Mouse (Mus musculus) forebrain, embryonic 12.5 days (tissue): ENCODE results near the gene Plod1. TPM values are rescaled to one million over a fixed set of nuclear protein-coding genes. Genes with fewer than 3 reads are reported as not detected.

Source experiments
- ATAC-seq: fragments of 200-750 bp; cut with Nextera tagmentation; 2 replicates; pipeline ENCODE4 v1.8.0; 2017; ENCODE audit warnings: moderate TSS enrichment; ENCODE audit not compliant: low FRiP score
- H3K27ac ChIP-seq: fragments of 300-500 bp; sonication (generic); 2 replicates; pipeline ENCODE4 v1.5.1; 2016; ENCODE audit warnings: mild to moderate bottlenecking
- H3K27me3 ChIP-seq: fragments of 300-500 bp; sonication (generic); 2 replicates; pipeline ENCODE4 v1.6.1; 2016; ENCODE audit warnings: mild to moderate bottlenecking
- H3K36me3 ChIP-seq: fragments of 300-500 bp; sonication (generic); replicated peaks from 2 replicates; pipeline ENCODE4 v1.6.1; 2016; ENCODE audit warnings: mild to moderate bottlenecking
- H3K4me1 ChIP-seq: fragments of 300-500 bp; sonication (generic); 2 replicates; pipeline ENCODE4 v1.6.1; 2016
- H3K4me2 ChIP-seq: fragments of 300-500 bp; sonication (generic); 2 replicates; pipeline ENCODE4 v1.6.1; 2016; ENCODE audit warnings: mild to moderate bottlenecking, moderate library complexity
- H3K4me3 ChIP-seq: fragments of 300-500 bp; sonication (generic); replicated peaks from 2 replicates; pipeline ENCODE4 v1.5.1; 2016; ENCODE audit warnings: mild to moderate bottlenecking
- H3K9ac ChIP-seq: fragments of 300-500 bp; sonication (generic); 2 replicates; pipeline ENCODE4 v1.6.1; 2016; ENCODE audit warnings: mild to moderate bottlenecking
- H3K9me3 ChIP-seq: fragments of 300-500 bp; sonication (generic); 2 replicates; pipeline ENCODE4 v1.6.1; 2016
- WGBS: fragments of 180-500 bp; shearing (Covaris S2); methylation state at CpG from one replicate; pipeline ENCODE4 v1.1.7; 2016; 5-methylcytosine and 5-hydroxymethylcytosine counted together
- polyA plus RNA-seq: library from polyadenylated mRNA; unstranded; fragments of >200 nt; fragmentation: Nextera tagmentation; extraction: Ambion mirVana; gene quantifications from 2 replicates; pipeline ENCODE4 v1.2.1, GENCODE M21; 2016

The Plod1 gene
- polyA plus RNA-seq, 1 experiment from 2014 or later = 24.9 TPM

DNA sequence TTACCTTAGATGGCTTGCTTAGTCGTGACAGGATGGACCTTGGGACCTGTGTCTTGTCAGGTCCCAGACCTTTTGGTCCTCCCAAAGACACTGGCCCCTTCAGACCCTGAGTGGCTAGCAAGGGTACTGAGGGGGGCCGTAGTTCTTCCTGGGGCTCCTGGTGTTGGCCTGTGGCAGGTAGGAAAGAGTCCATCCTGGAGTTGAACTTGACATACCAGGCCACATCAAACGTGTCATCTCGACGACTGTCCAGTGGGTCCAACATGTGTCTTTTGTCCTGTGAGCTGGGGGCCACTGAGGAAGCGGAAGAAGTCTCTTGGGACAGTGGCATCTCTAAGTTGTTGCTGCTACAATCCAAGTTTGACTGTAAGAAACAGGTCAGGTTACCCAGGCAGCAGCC, 70.9 kb downstream of the Plod1 start:
- no peak overlapping the region for H3K27ac ChIP-seq
- H3K4me1 ChIP-seq = peaks cover 29% of the 10 kb centered on the region
- peaks cover 51% of the 10 kb centered on the region for H3K36me3 ChIP-seq
- 94% methylated on average over 6 of the region's 6 CpGs for WGBS
- H3K4me2 ChIP-seq = no peak overlapping the region
- no peak overlapping the region for H3K9ac ChIP-seq
- no peaks in the 10 kb centered on the region for H3K9me3 ChIP-seq
- H3K27me3 ChIP-seq = no peaks in the 10 kb centered on the region
- ATAC-seq = no peak
- no peak overlapping the region for H3K4me3 ChIP-seq

- 94% methylated on average over 3 of the region's 3 CpGs for WGBS
- Histone ChIP-seq H3K4me2 (no peak overlapping the region), H3K4me3 (no peak overlapping the region), H3K9ac (no peak overlapping the region), H3K4me1 (peaks cover 6% of the 10 kb centered on the region), H3K27ac (no peak overlapping the region), H3K27me3 (no peaks in the 10 kb centered on the region), H3K36me3 (peaks cover 57% of the 10 kb centered on the region), H3K9me3 (no peaks in the 10 kb centered on the region)
- ATAC-seq = no peak
These were observed 74.5 kb downstream of the Plod1 start for GRCm38 (mm10) chr4:147862051-147862450.

Other genes starting within 250 kb of the Plod1 start
- gene Zfp534, start 234.2 kb downstream of the Plod1 start, polyA plus RNA-seq = not detected in 2 replicates
- gene Zfp984, start 127.0 kb downstream of the Plod1 start, polyA plus RNA-seq = 5.5 and 5.7 TPM in 2 replicates
- 6.1 TPM in 2 replicates for gene Zfp933, start 88.4 kb downstream of the Plod1 start, polyA plus RNA-seq
- gene Miip, start 68.0 kb downstream of the Plod1 start, polyA plus RNA-seq = 53.8 and 61.4 TPM in 2 replicates
- gene Fv1, start 67.8 kb downstream of the Plod1 start, polyA plus RNA-seq = 17.3 and 20.5 TPM in 2 replicates
- 61.2 and 63.1 TPM in 2 replicates for gene Mfn2, start 32.1 kb downstream of the Plod1 start, polyA plus RNA-seq
- gene 2510039O18Rik, start 4.1 kb upstream of the Plod1 start, polyA plus RNA-seq = 16.3 and 16.6 TPM in 2 replicates
- not detected in 2 replicates for gene Nppb, start 49.0 kb upstream of the Plod1 start, polyA plus RNA-seq
- 0.82 and 0.99 TPM in 2 replicates for gene Nppa, start 64.0 kb upstream of the Plod1 start, polyA plus RNA-seq
- 22.4 and 27.7 TPM in 2 replicates for gene Clcn6, start 102.1 kb upstream of the Plod1 start, polyA plus RNA-seq
- gene Mthfr, start 102.3 kb upstream of the Plod1 start, polyA plus RNA-seq = 28.7 and 32.2 TPM in 2 replicates
- 8.4 and 9.2 TPM in 2 replicates for gene Agtrap, start 151.3 kb upstream of the Plod1 start, polyA plus RNA-seq
- 76.1 and 81.6 TPM in 2 replicates for gene Mad2l2, start 193.6 kb upstream of the Plod1 start, polyA plus RNA-seq
- gene Draxin, start 193.9 kb upstream of the Plod1 start, polyA plus RNA-seq = 6.4 and 8.0 TPM in 2 replicates
- gene Fbxo6, start 215.4 kb upstream of the Plod1 start, polyA plus RNA-seq = 14.9 and 16.4 TPM in 2 replicates
- gene Fbxo44, start 223.7 kb upstream of the Plod1 start, polyA plus RNA-seq = 57.5 and 60.5 TPM in 2 replicates
- gene Fbxo2, start 223.9 kb upstream of the Plod1 start, polyA plus RNA-seq = 1.2 and 1.5 TPM in 2 replicates